Comparison of ENCODE assay signal across 13 mouse cellular contexts in the genomic region with DNA sequence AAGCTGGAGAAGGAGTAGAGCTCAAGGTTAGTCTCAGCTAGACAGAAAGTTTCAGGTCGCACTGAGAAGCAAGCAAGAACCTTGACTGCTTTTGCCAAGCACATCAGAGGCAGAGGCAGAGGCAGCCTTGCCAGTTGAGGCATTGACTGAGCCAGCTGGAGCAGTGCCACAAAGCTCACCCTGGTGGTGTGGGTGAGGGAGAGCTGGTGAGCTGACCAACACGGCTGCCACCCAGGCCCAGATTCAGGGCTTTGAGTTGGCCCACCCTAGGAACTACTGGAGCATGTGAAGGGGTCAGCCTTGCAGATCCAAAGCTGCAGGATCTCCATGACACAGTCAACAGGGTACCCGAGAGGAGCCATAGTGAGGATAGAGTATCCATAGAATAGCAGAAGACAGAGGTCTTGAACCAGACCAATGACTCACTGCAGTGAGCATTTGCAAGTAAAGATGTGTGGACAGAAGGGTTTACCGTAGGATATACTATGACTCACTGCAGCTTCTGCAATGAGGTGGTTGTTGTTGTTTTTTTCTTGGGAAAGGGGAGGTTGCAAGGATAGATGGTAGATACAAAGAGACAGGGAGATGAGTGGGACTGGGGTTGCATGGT. TPM values are rescaled to one million over a fixed set of nuclear protein-coding genes. Genes with fewer than 3 reads are reported as not detected.
DNase-seq lines count a peak whose midpoint lies in the region; ATAC-seq and TF ChIP-seq lines count a peak whose summit lies in the region.
"Had no signal": no experiment of that assay in that cellular context is flagged by ENCODE, and none has a peak within 500 bp of the region (broad histone marks: within the 10 kb centered on the region; RNA-seq: fewer than 3 reads in every experiment).

No protein-coding gene starts in this region.

- no peaks in the 10 kb centered on the region for H3K79me2 ChIP-seq in liver, adult 2 months (ENCODE audit: control insufficient read depth, insufficient read depth, low read length)

- peak; percentile 45 for TF ChIP-seq CTCF in liver, adult 2 months (IDR thresholded peaks at IDR 0.05; ENCODE audit: low read depth, low read length)
- no peak for TF ChIP-seq CTCF in layer of hippocampus, adult 2 months (conservative IDR thresholded peaks at IDR 0.05)

- H3K4me2 ChIP-seq in liver, embryonic 12.5 days = no peak overlapping the region
- no peak overlapping the region for H3K4me2 ChIP-seq in forebrain, embryonic 16.5 days (ENCODE audit: low read length)
- H3K4me2 ChIP-seq: liver, embryonic 11.5 days; midbrain, embryonic 12.5 days; neural tube, embryonic 15.5 days had no signal

- no peaks in the 10 kb centered on the region for H3K9me3 ChIP-seq in liver, embryonic 12.5 days (replicated peaks)
- H3K9me3 ChIP-seq in forebrain, embryonic 16.5 days (ENCODE audit: control insufficient read depth, low read length) = no peaks in the 10 kb centered on the region
- H3K9me3 ChIP-seq: midbrain, embryonic 12.5 days; neural tube, embryonic 15.5 days had no signal

- H3K4me3 ChIP-seq in liver, adult 2 months (ENCODE audit: insufficient read depth, low read depth, low read length) = no peak overlapping the region
- H3K4me3 ChIP-seq in liver, embryonic 12.5 days = no peak overlapping the region
- no peak overlapping the region for H3K4me3 ChIP-seq in forebrain, embryonic 16.5 days (replicated peaks; ENCODE audit: low read length)
- no peak overlapping the region for H3K4me3 ChIP-seq in layer of hippocampus, adult 2 months
- H3K4me3 ChIP-seq: midbrain, embryonic 12.5 days; neural tube, embryonic 15.5 days had no signal

- no peak for ATAC-seq in liver, embryonic 12.5 days
- ATAC-seq in forebrain, embryonic 16.5 days = no peak

- H3K36me3 ChIP-seq in liver, adult 2 months (ENCODE audit: control insufficient read depth, insufficient read depth, low read length) = peaks cover 6% of the 10 kb centered on the region
- peaks cover 33% of the 10 kb centered on the region for H3K36me3 ChIP-seq in liver, embryonic 12.5 days
- peaks cover 15% of the 10 kb centered on the region for H3K36me3 ChIP-seq in forebrain, embryonic 16.5 days (ENCODE audit: control insufficient read depth, insufficient read depth)

- no peak overlapping the region for H3K27ac ChIP-seq in liver, adult 2 months (replicated peaks; ENCODE audit: insufficient read depth, low read depth, low read length)
- H3K27ac ChIP-seq in liver, embryonic 12.5 days = no peak overlapping the region
- H3K27ac ChIP-seq in forebrain, embryonic 16.5 days (ENCODE audit: low read length) = no peak overlapping the region
- H3K27ac ChIP-seq in layer of hippocampus, adult 2 months = no peak overlapping the region
- H3K27ac ChIP-seq: midbrain, embryonic 12.5 days; neural tube, embryonic 15.5 days had no signal

- H3K27me3 ChIP-seq in liver, adult 2 months (ENCODE audit: control insufficient read depth, insufficient read depth, low read length) = no peaks in the 10 kb centered on the region
- H3K27me3 ChIP-seq in liver, embryonic 12.5 days (replicated peaks) = no peaks in the 10 kb centered on the region
- no peaks in the 10 kb centered on the region for H3K27me3 ChIP-seq in forebrain, embryonic 16.5 days (replicated peaks; ENCODE audit: control insufficient read depth, insufficient read depth, low read length)
- H3K27me3 ChIP-seq: midbrain, embryonic 12.5 days; neural tube, embryonic 15.5 days had no signal

- no peak overlapping the region for H3K9ac ChIP-seq in liver, adult 2 months (ENCODE audit: low read depth, low read length)
- H3K9ac ChIP-seq in liver, embryonic 12.5 days = no peak overlapping the region
- H3K9ac ChIP-seq in forebrain, embryonic 16.5 days (replicated peaks; ENCODE audit: low read depth, low read length) = no peak overlapping the region
- H3K9ac ChIP-seq: midbrain, embryonic 12.5 days; neural tube, embryonic 15.5 days had no signal

- peaks cover 10% of the 10 kb centered on the region for H3K4me1 ChIP-seq in liver, adult 2 months (ENCODE audit: control insufficient read depth, insufficient read depth, low read length)
- 0 out of 2 replicates have a peak, but pooled peaks cover 12% of the 10 kb centered on the region for H3K4me1 ChIP-seq in liver, embryonic 12.5 days
- no peaks in the 10 kb centered on the region for H3K4me1 ChIP-seq in forebrain, embryonic 16.5 days (replicated peaks; ENCODE audit: control insufficient read depth, insufficient read depth, low read length)
- H3K4me1 ChIP-seq: midbrain, embryonic 12.5 days; neural tube, embryonic 15.5 days had no signal

- TF ChIP-seq POLR2A in liver, adult 2 months (IDR thresholded peaks at IDR 0.05; ENCODE audit: extremely low read depth, insufficient read depth, low read length) = no peak

- peak; percentile 34 to 64 for DNase-seq in cerebellum, postnatal 14 days
- no peak for DNase-seq in cerebellum, postnatal 4 days (ENCODE audit: low spot score in 2 of 2)
- DNase-seq in liver, adult 2 months (ENCODE audit: extremely low read depth, low read depth, low spot score) = peak; percentile 80
- DNase-seq in adrenal gland, postnatal 36 days = peak; percentile 86 to 87
- peak; percentile 71 to 80 for DNase-seq in kidney, postnatal 25 days
- no peak for DNase-seq in layer of hippocampus, adult 2 months (ENCODE audit: low spot score in 2 of 2)
- DNase-seq: B cell, adult 2 months; thymus, postnatal 4 days had no signal

- WGBS in liver, adult 2 months = 48% methylated on average over 4 of the region's 4 CpGs
- WGBS in liver, embryonic 12.5 days (ENCODE audit: insufficient replicate concordance) = 81% methylated on average over 4 of the region's 4 CpGs
- 90% methylated on average over 4 of the region's 4 CpGs for WGBS in forebrain, embryonic 16.5 days

RNA-seq across cellular contexts. Expression of a gene that starts 2.8 kb away (rescaled TPM):
- total RNA-seq in liver, adult 2 months (2014; rRNA removed) = 3.0 and 3.4 TPM in 2 replicates
- 0.51 and 0.69 TPM in 2 replicates for polyA plus RNA-seq in liver, adult 2 months (2012; rRNA removed)
- 2.2 and 2.8 TPM in 2 replicates for polyA plus RNA-seq in liver, embryonic 12.5 days (2016; fragmentation: Nextera tagmentation; extraction: Ambion mirVana)
- 10 to 100 TPM; 12.4 to 17.4 TPM for total RNA-seq in adrenal gland, postnatal 36 days (2021)
- 2.7 and 3.3 TPM in 2 replicates for polyA plus RNA-seq in forebrain, embryonic 16.5 days (2015; fragmentation: Nextera tagmentation; extraction: Ambion mirVana)
- 10 to 100 TPM; 12.5 to 14.0 TPM for total RNA-seq in layer of hippocampus, adult 2 months (2021)

Comparison
In these comparisons a context has a peak if more than half of its experiments do, and no peak if none do; other contexts are left out.
1. DNase-seq: peak in cerebellum, postnatal 14 days (2 of 2), liver, adult 2 months (single experiment), adrenal gland, postnatal 36 days (2 of 2) and kidney, postnatal 25 days (2 of 2); none in cerebellum, postnatal 4 days (0 of 2) and layer of hippocampus, adult 2 months (0 of 2).